Mouse (Mus musculus) mature B cell (primary cell): ENCODE measurements around the gene Dlgap4.

Experiments used
- in situ Hi-C: fragments of 300-500 bp; cut with MboI; formaldehyde crosslinking; loops from 2 replicates; pipeline ENCODE4 v1.14.3; 2019

The Dlgap4 gene

GRCm38 (mm10) chr2:156741265-156741664 lies 127.8 kb downstream of the Dlgap4 start:
- in situ Hi-C loops: no loop called here

GRCm38 (mm10) chr2:156741998-156742397 lies 128.5 kb downstream of the Dlgap4 start:
- in situ Hi-C loops: no loop called here

- in situ Hi-C loops: no loop called here
These were observed 129.7 kb downstream of the Dlgap4 start for GRCm38 (mm10) chr2:156743248-156743647.

- in situ Hi-C loops: no loop called here
These were observed 130.9 kb downstream of the Dlgap4 start for GRCm38 (mm10) chr2:156744414-156744813.

GRCm38 (mm10) chr2:156747315-156747714 lies 133.8 kb downstream of the Dlgap4 start:
- in situ Hi-C loops: no loop called here

- in situ Hi-C loops: no loop called here
These were observed 136.2 kb downstream of the Dlgap4 start for GRCm38 (mm10) chr2:156749687-156750086.

GRCm38 (mm10) chr2:156756937-156757336 lies 143.4 kb downstream of the Dlgap4 start:
- in situ Hi-C loops: no loop called here

GRCm38 (mm10) chr2:156760843-156761505 lies 147.5 kb downstream of the Dlgap4 start:
- in situ Hi-C loops: no loop called here

- in situ Hi-C loops: no loop called here
These were observed 148.2 kb downstream of the Dlgap4 start for GRCm38 (mm10) chr2:156761521-156762278.

GRCm38 (mm10) chr2:156762499-156762898 lies 149.0 kb downstream of the Dlgap4 start:
- in situ Hi-C loops: no loop called here

- in situ Hi-C loops: no loop called here
These were observed 149.6 kb downstream of the Dlgap4 start for GRCm38 (mm10) chr2:156763101-156763500.

- in situ Hi-C loops: no loop called here
These were observed 150.5 kb downstream of the Dlgap4 start for GRCm38 (mm10) chr2:156764022-156764421.

GRCm38 (mm10) chr2:156764747-156765146 lies 151.2 kb downstream of the Dlgap4 start:
- in situ Hi-C loops: no loop called here

GRCm38 (mm10) chr2:156765593-156765992 lies 152.1 kb downstream of the Dlgap4 start:
- in situ Hi-C loops: no loop called here

- in situ Hi-C loops: no loop called here
These were observed 152.9 kb downstream of the Dlgap4 start for GRCm38 (mm10) chr2:156766227-156767019.

- in situ Hi-C loops: no loop called here
These were observed 153.6 kb downstream of the Dlgap4 start for GRCm38 (mm10) chr2:156767108-156767507.

- in situ Hi-C loops: no loop called here
These were observed 155.8 kb downstream of the Dlgap4 start for GRCm38 (mm10) chr2:156769274-156769673.

- in situ Hi-C loops: no loop called here
These were observed 160.0 kb downstream of the Dlgap4 start for GRCm38 (mm10) chr2:156773470-156773869.

- in situ Hi-C loops: no loop called here
These were observed 160.7 kb downstream of the Dlgap4 start for GRCm38 (mm10) chr2:156774035-156774737.

GRCm38 (mm10) chr2:156774738-156775454 lies 161.4 kb downstream of the Dlgap4 start, which contains the start of gene Myl9:
Gene Myl9 (plus strand): TSS chr2:156775420.
- in situ Hi-C loops: no loop called here
